Mouse (Mus musculus): ENCODE measurements around the gene Grk5.

DNA sequence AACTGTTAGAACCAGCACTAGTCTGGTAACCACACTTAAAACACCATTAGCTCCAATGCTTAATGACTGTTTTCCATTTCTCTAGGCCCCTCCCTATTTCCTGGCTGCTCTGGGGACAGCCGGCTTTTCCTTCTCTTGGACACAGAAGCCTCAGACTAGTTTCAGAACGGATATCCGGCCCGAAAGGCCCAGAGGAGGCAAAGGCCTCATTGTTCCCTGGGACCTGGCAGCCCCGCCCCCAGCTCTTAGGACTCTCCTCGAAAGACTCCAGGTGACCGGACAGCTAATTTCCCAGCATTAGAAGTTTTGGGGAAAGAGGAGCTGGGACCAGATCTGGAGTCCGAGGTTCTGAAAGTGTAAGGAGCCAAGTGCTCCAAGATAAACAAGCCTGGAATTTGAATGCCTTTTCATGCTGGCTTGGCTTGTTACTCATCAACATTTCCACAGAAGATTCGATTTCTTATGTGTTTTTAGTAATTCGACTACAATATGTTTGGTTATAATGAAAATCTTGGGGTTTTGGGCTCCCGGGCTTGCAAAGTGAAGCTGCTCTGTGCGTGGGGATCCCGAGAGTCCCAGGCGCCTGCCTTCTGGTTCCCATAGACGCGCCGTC is 342 bp upstream of the Grk5 start:
- TF ChIP-seq CTCF (IDR thresholded peaks at IDR 0.05; ENCODE audit: low read depth) = no peak
- TF ChIP-seq EP300 (optimal IDR thresholded peaks at IDR 0.05) = no peak

Measured in stomach, postnatal 0 days (tissue).